ENCODE assay signal across 8 mouse cellular contexts in the genomic region with DNA sequence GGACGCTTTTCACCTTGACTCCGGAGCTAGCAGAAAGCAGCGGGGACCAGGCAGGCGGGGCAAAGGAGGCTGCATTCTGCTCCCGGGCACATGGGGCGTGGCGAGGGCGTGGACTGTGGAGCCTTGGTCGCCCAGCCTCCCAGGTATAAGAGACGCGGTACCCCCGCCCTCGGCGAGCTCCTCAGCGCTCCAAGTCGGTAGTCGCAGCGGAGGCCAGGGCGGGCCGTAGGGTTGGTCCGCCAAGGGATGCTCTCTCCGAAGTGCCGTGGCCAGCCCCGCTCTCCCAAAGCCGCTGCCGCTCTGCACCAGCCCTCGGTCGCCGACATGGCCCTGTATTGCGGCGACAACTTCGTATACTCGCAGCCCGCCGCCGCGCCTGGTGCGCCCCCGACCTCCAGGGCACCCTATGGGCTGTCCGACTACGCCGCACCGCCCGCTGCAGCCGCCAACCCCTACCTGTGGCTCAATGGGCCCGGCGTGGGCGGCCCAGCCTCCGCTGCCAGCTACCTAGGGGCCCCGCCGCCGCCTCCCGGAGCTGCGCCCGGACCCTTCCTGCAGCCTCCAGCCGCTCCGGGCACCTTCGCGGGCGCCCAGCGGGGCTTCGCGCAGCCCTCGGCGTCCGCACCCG. TPM values are rescaled to one million over a fixed set of nuclear protein-coding genes. Genes with fewer than 3 reads are reported as not detected.
DNase-seq lines count a peak whose midpoint lies in the region; ATAC-seq and TF ChIP-seq lines count a peak whose summit lies in the region.

A gene (plus strand): TSS at position 247 of the 628 bp plus-strand sequence.

- H3K4me3 ChIP-seq in stomach, postnatal 0 days (ENCODE audit: low read depth, low read length) = peak within 1 kb of the TSS; percentile 31

- DNase-seq in right cerebral cortex, adult 18-20 months = peak; percentile 4
- no peak for DNase-seq in right cerebral cortex, postnatal 36 days (ENCODE audit: low spot score in 2 of 2)
- peak; percentile 27 to 42 for DNase-seq in cerebellum, postnatal 25 days
- DNase-seq in heart, postnatal 10 days = peak; percentile 5 to 12
- DNase-seq in kidney, postnatal 14 days = peak; percentile 63
- peak; percentile 12 to 48 for DNase-seq in lung, postnatal 4 days
- DNase-seq in stomach, postnatal 0 days (ENCODE audit: low spot score) = peak; percentile 58
- DNase-seq in layer of hippocampus, adult 8-10 months (ENCODE audit: low spot score in 2 of 2) = no peak

- H3K27ac ChIP-seq in stomach, postnatal 0 days (replicated peaks) = no peak within 1 kb of the TSS

- 0 out of 2 replicates have a peak, but pooled peaks have one; percentile 24 for ATAC-seq in stomach, postnatal 0 days (ENCODE audit: low FRiP score, low TSS enrichment)

- no peak for TF ChIP-seq EP300 in stomach, postnatal 0 days (optimal IDR thresholded peaks at IDR 0.05)

- no peak for TF ChIP-seq CTCF in stomach, postnatal 0 days (IDR thresholded peaks at IDR 0.05; ENCODE audit: low read depth)

- H3K27me3 ChIP-seq in stomach, postnatal 0 days (ENCODE audit: control insufficient read depth, insufficient read depth, low read length) = peaks cover 23% of the 10 kb centered on the region

- H3K9me3 ChIP-seq in stomach, postnatal 0 days (ENCODE audit: control insufficient read depth, low read length) = no peaks in the 10 kb centered on the region

- H3K4me2 ChIP-seq in stomach, postnatal 0 days (replicated peaks; ENCODE audit: low read depth) = peak within 1 kb of the TSS; percentile 47

- no peak within 1 kb of the TSS for H3K9ac ChIP-seq in stomach, postnatal 0 days (ENCODE audit: low read length)

- under 1% methylated on average over 54 of the region's 67 CpGs for WGBS in stomach, postnatal 0 days

- intact Hi-C loops in heart, postnatal 10 days (cut with DNase I) = no loop called here

- H3K4me1 ChIP-seq in stomach, postnatal 0 days (replicated peaks; ENCODE audit: control insufficient read depth, insufficient read depth) = no peaks in the 10 kb centered on the region

- no peaks in the 10 kb centered on the region for H3K36me3 ChIP-seq in stomach, postnatal 0 days (ENCODE audit: control insufficient read depth, insufficient read depth, low read length)

RNA-seq across cellular contexts. Expression of the gene that starts here (rescaled TPM):
- not detected for total RNA-seq in heart, postnatal 10 days (2021)
- polyA plus RNA-seq in stomach, postnatal 0 days (2015; fragmentation: Nextera tagmentation; extraction: Ambion mirVana) = not detected in 2 replicates
- not detected for total RNA-seq in layer of hippocampus, adult 8-10 months (2022)

Comparison
In these comparisons a context has a peak if more than half of its experiments do, and no peak if none do; other contexts are left out.
1. DNase-seq: peak in right cerebral cortex, adult 18-20 months (single experiment), cerebellum, postnatal 25 days (2 of 2), kidney, postnatal 14 days (single experiment) and lung, postnatal 4 days (2 of 2); none in right cerebral cortex, postnatal 36 days (0 of 2) and layer of hippocampus, adult 8-10 months (0 of 2).
2. Peak in DNase-seq in heart, postnatal 10 days; RNA of the gene not detected or under 1 TPM.
3. Peak in DNase-seq, ATAC-seq, H3K4me3 ChIP-seq and H3K4me2 ChIP-seq in stomach, postnatal 0 days; RNA of the gene not detected or under 1 TPM.